Mouse (Mus musculus) limb, embryonic 14.5 days (tissue): Measurements from ENCODE around the gene Capn1. TPM values are rescaled to one million over a fixed set of nuclear protein-coding genes. Genes with fewer than 3 reads are reported as not detected.

Experiments used
- ATAC-seq: fragments of 200-750 bp; cut with Nextera tagmentation; 2 replicates; pipeline ENCODE4 v1.8.0; 2017; ENCODE audit warnings: low read depth, moderate number of reproducible peaks, moderate TSS enrichment; ENCODE audit not compliant: low FRiP score
- DNase-seq: peaks from one replicate; pipeline ENCODE4 v3.0.0-alpha.2; 2015; ENCODE audit warnings: low spot score
- H3K27ac ChIP-seq: fragments of 300-500 bp; sonication (generic); replicated peaks from 2 replicates; pipeline ENCODE4 v1.5.1; 2014; ENCODE audit warnings: low read depth, mild to moderate bottlenecking, low read length, moderate library complexity, mixed read lengths
- H3K27me3 ChIP-seq: fragments of 300-500 bp; sonication (generic); 2 replicates; pipeline ENCODE4 v1.6.1; 2014; ENCODE audit warnings: low read length, mixed read lengths; ENCODE audit not compliant: control insufficient read depth, insufficient read depth
- H3K36me3 ChIP-seq: fragments of 300-500 bp; sonication (generic); 2 replicates; pipeline ENCODE4 v1.6.1; 2014; ENCODE audit warnings: mild to moderate bottlenecking, low read length, moderate library complexity, mixed read lengths; ENCODE audit not compliant: control insufficient read depth, insufficient read depth
- H3K4me1 ChIP-seq: fragments of 300-500 bp; sonication (generic); 2 replicates; pipeline ENCODE4 v1.6.1; 2014; ENCODE audit warnings: antibody characterized with exemption, low read length, mixed read lengths; ENCODE audit not compliant: control insufficient read depth, insufficient read depth
- H3K4me2 ChIP-seq: fragments of 300-500 bp; sonication (generic); replicated peaks from 2 replicates; pipeline ENCODE4 v1.6.1; 2014; ENCODE audit warnings: low read depth, mild to moderate bottlenecking, low read length, moderate library complexity; ENCODE audit not compliant: severe bottlenecking
- H3K4me3 ChIP-seq: fragments of 300-500 bp; sonication (generic); replicated peaks from 2 replicates; pipeline ENCODE4 v1.5.1; 2014; ENCODE audit warnings: low read length
- H3K9ac ChIP-seq: fragments of 300-500 bp; sonication (generic); 2 replicates; pipeline ENCODE4 v1.6.1; 2014; ENCODE audit warnings: mild to moderate bottlenecking, low read depth, low read length, moderate library complexity; ENCODE audit not compliant: severe bottlenecking
- H3K9me3 ChIP-seq: fragments of 300-500 bp; sonication (generic); 2 replicates; pipeline ENCODE4 v1.6.1; 2016; ENCODE audit warnings: low read length; ENCODE audit not compliant: control insufficient read depth
- POLR2A ChIP-seq: fragments of 200-500 bp; IDR thresholded peaks from 2 replicates; pipeline ENCODE4 v1.8.0; 2012; ENCODE audit warnings: inconsistent platforms, mild to moderate bottlenecking, moderate library complexity, borderline replicate concordance; ENCODE audit not compliant: insufficient read depth, insufficient read length; ENCODE audit errors: extremely low read depth
- WGBS: fragments of 180-500 bp; shearing (Covaris S2); extraction: QIAGEN DNeasy Blood & Tissue Kit; methylation state at CpG from one replicate; pipeline ENCODE4 v1.1.7; 2014; 5-methylcytosine and 5-hydroxymethylcytosine counted together
- polyA plus RNA-seq, 2 experiments: library from polyadenylated mRNA; depleted of rRNA in 1 of 2; stranded (reverse) in 1 of 2; unstranded in 1 of 2; fragments of >200 nt; fragmentation: Nextera tagmentation in 1 of 2; extraction: Ambion mirVana in 1 of 2; gene quantifications; 2 replicates each; pipeline versions ENCODE4 v1.2.1 to v1.2.3; 2012 to 2014

The Capn1 gene
- polyA plus RNA-seq, 2 experiments: 19.7 to 29.0 TPM

DNA sequence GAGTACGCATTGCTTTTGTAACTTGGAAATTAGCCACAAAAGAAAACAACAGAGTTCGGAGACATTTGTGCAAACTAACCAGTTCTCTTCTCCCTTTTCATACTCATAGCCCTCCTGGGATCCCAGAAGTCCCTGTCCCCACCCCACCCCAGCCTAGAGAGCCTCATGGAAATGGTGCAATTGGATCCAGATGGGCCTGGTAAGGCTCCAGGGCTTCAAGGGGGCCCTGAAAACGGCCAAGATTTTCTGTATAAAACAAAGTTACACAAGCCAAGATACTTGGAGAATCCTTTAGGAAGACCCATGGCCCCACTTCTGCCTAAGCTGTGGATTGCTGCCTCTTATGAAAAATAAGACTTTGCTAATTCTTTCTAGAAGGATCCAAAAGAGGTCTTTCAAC is 38.0 kb downstream of the Capn1 start:
- TF ChIP-seq POLR2A: no peak
- no peak overlapping the region for H3K9ac ChIP-seq
- H3K27me3 ChIP-seq: no peaks in the 10 kb centered on the region
- 47% methylated on average over 3 of the region's 3 CpGs for WGBS
- H3K4me2 ChIP-seq: no peak overlapping the region
- DNase-seq: peak; percentile 54
- H3K36me3 ChIP-seq: no peaks in the 10 kb centered on the region
- peak overlapping the region; percentile 11; the same call in 1 of the 2 replicates for H3K27ac ChIP-seq
- H3K4me3 ChIP-seq: no peak overlapping the region
- H3K9me3 ChIP-seq: no peaks in the 10 kb centered on the region
- no peaks in the 10 kb centered on the region for H3K4me1 ChIP-seq
- ATAC-seq: no peak

DNA sequence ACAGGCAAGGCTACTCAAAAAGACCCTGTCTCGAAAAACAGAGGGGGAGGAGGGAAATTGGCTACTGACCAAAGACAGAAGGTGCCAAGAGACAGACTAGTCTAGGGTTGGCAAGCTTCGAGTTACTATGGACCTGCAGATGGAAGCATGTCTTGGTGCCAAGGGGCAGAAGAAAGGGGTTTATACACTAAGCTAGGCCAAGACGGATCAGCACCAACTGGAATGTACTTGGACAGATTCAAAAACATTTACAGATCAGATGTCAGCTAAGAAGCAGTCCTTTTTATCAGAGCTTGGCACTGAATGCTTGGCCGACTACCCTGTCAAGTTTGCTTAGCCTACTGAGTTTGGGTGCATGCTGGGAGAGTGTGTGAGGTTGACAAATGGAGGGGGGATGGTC is 40.0 kb downstream of the Capn1 start:
- Histone ChIP-seq H3K4me3 (no peak overlapping the region), H3K27ac (no peak overlapping the region), H3K9me3 (no peaks in the 10 kb centered on the region), H3K27me3 (no peaks in the 10 kb centered on the region), H3K4me2 (no peak overlapping the region), H3K4me1 (no peaks in the 10 kb centered on the region), H3K36me3 (no peaks in the 10 kb centered on the region), H3K9ac (no peak overlapping the region)
- DNase-seq (no peak), ATAC-seq (no peak)
- TF ChIP-seq POLR2A: no peak
- WGBS: 83% methylated on average over 4 of the region's 4 CpGs

DNA sequence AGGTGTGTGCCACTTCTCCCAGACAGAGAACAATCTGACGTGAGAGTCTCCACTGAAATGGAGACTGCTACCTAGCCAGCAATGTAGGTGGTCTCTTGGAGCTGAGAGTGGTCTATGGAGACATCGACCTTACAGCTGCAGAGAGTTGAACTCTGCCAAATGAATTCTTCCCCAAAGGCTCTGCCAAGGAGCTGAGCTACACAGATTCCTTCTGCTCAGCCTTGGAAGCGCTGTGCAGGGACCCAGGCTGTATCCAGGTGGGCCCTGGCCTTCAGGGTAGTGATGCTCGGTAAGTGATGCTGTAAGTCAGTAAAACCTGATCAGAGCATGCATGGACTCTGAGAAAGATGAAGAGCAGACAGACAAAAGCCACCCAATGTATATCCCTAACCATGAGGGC is 40.6 kb downstream of the Capn1 start:
- no peak for ATAC-seq

DNA sequence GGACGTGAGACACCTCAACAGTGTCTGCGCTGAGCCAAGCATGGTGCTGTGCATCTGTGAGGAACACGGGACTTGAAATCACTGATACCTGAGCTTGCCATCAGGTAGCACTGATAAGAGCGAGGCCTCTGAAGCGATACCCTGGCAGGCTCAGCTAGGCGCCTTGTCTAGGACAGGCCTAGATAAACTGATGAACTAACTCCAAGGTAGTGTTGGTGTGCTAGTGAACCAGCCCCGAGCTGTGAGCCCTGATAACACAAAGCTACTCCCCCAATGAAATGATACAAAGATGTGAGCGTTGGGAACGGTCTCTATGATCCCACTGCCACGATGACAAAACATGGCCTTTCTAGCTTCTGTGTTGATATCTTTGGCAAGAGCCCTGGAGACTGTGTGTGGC is 48.0 kb downstream of the Capn1 start:
- Histone ChIP-seq H3K27ac (no peak overlapping the region), H3K36me3 (no peaks in the 10 kb centered on the region), H3K27me3 (no peaks in the 10 kb centered on the region), H3K4me2 (no peak overlapping the region), H3K9ac (no peak overlapping the region), H3K9me3 (no peaks in the 10 kb centered on the region), H3K4me3 (no peak overlapping the region), H3K4me1 (peaks cover 8% of the 10 kb centered on the region)
- WGBS: 90% methylated on average over 10 of the region's 10 CpGs
- DNase-seq: no peak
- no peak for TF ChIP-seq POLR2A
- ATAC-seq: no peak

More for the DNA sequence above, 40.6 kb downstream of the Capn1 start:
- Histone ChIP-seq H3K4me1 (no peaks in the 10 kb centered on the region), H3K27me3 (no peaks in the 10 kb centered on the region), H3K4me3 (no peak overlapping the region), H3K9me3 (no peaks in the 10 kb centered on the region), H3K9ac (no peak overlapping the region), H3K36me3 (no peaks in the 10 kb centered on the region), H3K4me2 (no peak overlapping the region), H3K27ac (no peak overlapping the region)
- WGBS: 69% methylated on average over 4 of the region's 4 CpGs
- DNase-seq: peak; percentile 27
- TF ChIP-seq POLR2A: no peak

DNA sequence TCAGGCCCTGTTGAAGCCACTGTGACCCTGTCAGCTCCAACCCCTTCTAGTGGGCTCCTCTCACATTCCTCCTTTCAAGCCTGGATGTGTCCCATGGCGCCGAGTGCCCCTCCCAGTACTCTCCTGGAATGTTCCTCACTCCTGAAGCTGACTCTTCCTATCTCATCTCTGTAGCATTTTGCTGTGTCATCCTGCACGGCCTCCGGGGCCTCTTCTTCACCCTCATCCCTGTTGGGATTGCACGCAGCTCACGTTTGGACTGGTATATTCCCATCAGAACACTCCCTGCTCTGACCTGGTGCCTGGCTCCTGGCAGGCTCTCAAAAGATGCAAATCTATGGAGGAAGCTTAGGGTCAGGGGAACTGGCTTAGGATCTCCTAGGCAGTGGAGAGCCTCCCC is 48.9 kb downstream of the Capn1 start:
- Histone ChIP-seq H3K4me1 (peaks cover 11% of the 10 kb centered on the region), H3K36me3 (no peaks in the 10 kb centered on the region), H3K4me3 (no peak overlapping the region), H3K27me3 (no peaks in the 10 kb centered on the region), H3K27ac (no peak overlapping the region), H3K4me2 (no peak overlapping the region), H3K9ac (no peak overlapping the region), H3K9me3 (no peaks in the 10 kb centered on the region)
- no peak for TF ChIP-seq POLR2A
- ATAC-seq: no peak
- 62% methylated on average over 6 of the region's 6 CpGs for WGBS
- DNase-seq: no peak

DNA sequence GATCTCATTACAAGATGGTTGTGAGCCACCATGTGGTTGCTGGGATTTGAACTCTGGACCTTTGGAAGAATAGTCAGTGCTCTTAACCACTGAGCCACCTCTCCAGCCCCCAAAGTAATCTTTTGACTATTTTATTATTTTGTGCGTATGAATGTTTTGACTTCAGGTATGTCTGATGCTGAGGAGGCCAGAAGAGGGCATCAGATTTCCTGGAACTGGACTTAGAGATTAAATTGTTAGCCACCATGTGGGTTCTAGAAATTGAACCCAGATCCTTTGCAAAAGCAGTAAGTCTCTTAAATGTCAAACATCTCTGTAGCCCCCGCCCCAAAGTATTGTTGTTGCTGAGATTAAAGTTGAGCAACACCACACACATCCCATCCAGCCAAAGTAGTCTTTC is 49.8 kb downstream of the Capn1 start:
- ATAC-seq (no peak), DNase-seq (no peak)
- H3K4me1 ChIP-seq: peaks cover 11% of the 10 kb centered on the region
- WGBS: 91% methylated on average over 2 of the region's 2 CpGs
- H3K27me3 ChIP-seq: no peaks in the 10 kb centered on the region
- H3K4me3 ChIP-seq: no peak overlapping the region
- H3K9ac ChIP-seq: no peak overlapping the region
- no peak for TF ChIP-seq POLR2A
- H3K4me2 ChIP-seq: no peak overlapping the region
- no peak overlapping the region for H3K27ac ChIP-seq
- H3K36me3 ChIP-seq: peaks cover 2% of the 10 kb centered on the region; the same call in 1 of the 2 replicates
- H3K9me3 ChIP-seq: no peaks in the 10 kb centered on the region
